Mouse (Mus musculus) MEL (cell line): ENCODE data around the gene Vwde. TPM values are rescaled to one million over a fixed set of nuclear protein-coding genes. Genes with fewer than 3 reads are reported as not detected.

Source experiments
- DNase-seq: peaks from one replicate; pipeline ENCODE4 v3.0.0; 2011; ENCODE audit warnings: low read depth, low spot score
- H3K27ac ChIP-seq: 2 replicates; pipeline ENCODE4 v1.5.1; 2012; ENCODE audit warnings: low read depth, mild to moderate bottlenecking, control low read depth, low read length, moderate library complexity; ENCODE audit not compliant: control insufficient read depth
- H3K27me3 ChIP-seq, 2 experiments: fragments of 150-350 bp in 1 of 2; sonication (generic) in 1 of 2; 2 replicates each; pipeline ENCODE4 v1.6.1; 2012; ENCODE audit warnings: low read length in 2 of 2, mild to moderate bottlenecking in 2 of 2, improper control_type of control experiment in 1 of 2, moderate library complexity in 1 of 2; ENCODE audit not compliant: insufficient read depth in 2 of 2, control insufficient read depth in 1 of 2
- H3K36me3 ChIP-seq, 2 experiments: 2 replicates each; pipeline ENCODE4 v1.6.1; 2012 to 2014; ENCODE audit warnings: low read length in 2 of 2, improper control_type of control experiment in 1 of 2, inconsistent platforms in 1 of 2, mild to moderate bottlenecking in 1 of 2; ENCODE audit not compliant: insufficient read depth in 2 of 2, control insufficient read depth in 1 of 2
- H3K4me1 ChIP-seq, 2 experiments: fragments of 150-350 bp in 1 of 2; sonication (generic) in 1 of 2; 2 replicates each; pipeline ENCODE4 v1.6.1; 2012; ENCODE audit warnings: low read length in 2 of 2, improper control_type of control experiment in 1 of 2, mild to moderate bottlenecking in 1 of 2; ENCODE audit not compliant: insufficient read depth in 2 of 2, control insufficient read depth in 1 of 2
- H3K4me3 ChIP-seq, 2 experiments: fragments of 150-350 bp in 1 of 2; sonication (generic) in 1 of 2; 2 replicates each; pipeline ENCODE4 v1.5.1; 2012; ENCODE audit warnings: low read depth in 2 of 2, low read length in 2 of 2, mild to moderate bottlenecking in 2 of 2, moderate library complexity in 2 of 2, control low read depth in 1 of 2, improper control_type of control experiment in 1 of 2; ENCODE audit not compliant: control insufficient read depth in 1 of 2, insufficient read depth in 1 of 2
- H3K79me2 ChIP-seq: 2 replicates; pipeline ENCODE4 v1.6.1; 2012; ENCODE audit warnings: mild to moderate bottlenecking, low read length, moderate library complexity; ENCODE audit not compliant: control insufficient read depth, poor library complexity, insufficient read depth
- H3K9ac ChIP-seq: 2 replicates; pipeline ENCODE4 v1.6.1; 2012; ENCODE audit warnings: low read depth, mild to moderate bottlenecking, control low read depth, low read length, moderate library complexity; ENCODE audit not compliant: control insufficient read depth, poor library complexity, severe bottlenecking
- H3K9me3 ChIP-seq: fragments of 150-350 bp; sonication (generic); replicated peaks from 2 replicates; pipeline ENCODE4 v1.6.1; 2012; ENCODE audit warnings: mild to moderate bottlenecking, low read length, improper control_type of control experiment, moderate library complexity; ENCODE audit not compliant: insufficient read depth
- BHLHE40 ChIP-seq: IDR thresholded peaks from 2 replicates; pipeline ENCODE4 v1.6.1; 2012; ENCODE audit warnings: low read depth, mild to moderate bottlenecking, inconsistent platforms, low read length, improper control_type of control experiment, borderline replicate concordance
- CHD1 ChIP-seq: IDR thresholded peaks from 2 replicates; pipeline ENCODE4 v1.6.1; 2012; ENCODE audit warnings: low read depth, mild to moderate bottlenecking, inconsistent platforms, low read length, improper control_type of control experiment
- CTCF ChIP-seq, 3 experiments: IDR thresholded peaks in 2 of 3; conservative IDR thresholded peaks in 1 of 3; 2 replicates each; pipeline ENCODE4 v1.5.1; 2011 to 2012; ENCODE audit warnings: low read length in 3 of 3, low read depth in 2 of 3, mild to moderate bottlenecking in 2 of 3, improper control_type of control experiment in 1 of 3, inconsistent platforms in 1 of 3, mixed read lengths in 1 of 3, moderate library complexity in 1 of 3; ENCODE audit not compliant: control insufficient read depth in 1 of 3, insufficient read depth in 1 of 3, poor library complexity in 1 of 3, severe bottlenecking in 1 of 3
- E2F4 ChIP-seq: IDR thresholded peaks from 2 replicates; pipeline ENCODE4 v1.6.1; 2011; ENCODE audit warnings: low read depth, low read length, improper control_type of control experiment, borderline replicate concordance
- ELF1 ChIP-seq: IDR thresholded peaks from 2 replicates; pipeline ENCODE4 v1.6.1; 2014; ENCODE audit warnings: low read depth, mild to moderate bottlenecking, inconsistent platforms, low read length, improper control_type of control experiment, moderate library complexity
- HCFC1 ChIP-seq: IDR thresholded peaks from 2 replicates; pipeline ENCODE4 v1.6.1; 2012; ENCODE audit warnings: low read depth, mild to moderate bottlenecking, inconsistent platforms, low read length, improper control_type of control experiment, moderate library complexity
- MAZ ChIP-seq: IDR thresholded peaks from 2 replicates; pipeline ENCODE4 v1.6.1; 2012; ENCODE audit warnings: low read depth, mild to moderate bottlenecking, inconsistent platforms, low read length, improper control_type of control experiment
- MEF2A ChIP-seq: IDR thresholded peaks from 2 replicates; pipeline ENCODE4 v1.6.1; 2014; ENCODE audit warnings: low read depth, mild to moderate bottlenecking, inconsistent platforms, low read length, improper control_type of control experiment; ENCODE audit not compliant: poor library complexity, insufficient replicate concordance, severe bottlenecking; ENCODE audit errors: extremely low read depth
- POLR2AphosphoS5 ChIP-seq: IDR thresholded peaks from 2 replicates; pipeline ENCODE4 v1.6.1; 2012; ENCODE audit warnings: low read depth, borderline replicate concordance, mild to moderate bottlenecking, inconsistent platforms, low read length, moderate library complexity, mixed read lengths
- RAD21 ChIP-seq: IDR thresholded peaks from 2 replicates; pipeline ENCODE4 v1.6.1; 2011; ENCODE audit warnings: mild to moderate bottlenecking, low read depth, low read length, improper control_type of control experiment
- SIN3A ChIP-seq: IDR thresholded peaks from 2 replicates; pipeline ENCODE4 v1.6.1; 2012; ENCODE audit warnings: low read length, improper control_type of control experiment, inconsistent platforms
- SMC3 ChIP-seq: IDR thresholded peaks from 2 replicates; pipeline ENCODE4 v1.6.1; 2011; ENCODE audit warnings: low read depth, low read length, improper control_type of control experiment
- TAL1 ChIP-seq: IDR thresholded peaks from 2 replicates; pipeline ENCODE4 v1.6.1; 2012; ENCODE audit warnings: mild to moderate bottlenecking, inconsistent platforms, low read length, moderate library complexity, mixed read lengths
- TCF12 ChIP-seq: IDR thresholded peaks from 2 replicates; pipeline ENCODE4 v1.6.1; 2014; ENCODE audit warnings: low read depth, mild to moderate bottlenecking, inconsistent platforms, low read length, improper control_type of control experiment, moderate library complexity
- UBTF ChIP-seq: IDR thresholded peaks from 2 replicates; pipeline ENCODE4 v1.6.1; 2012; ENCODE audit warnings: low read depth, mild to moderate bottlenecking, inconsistent platforms, low read length, improper control_type of control experiment, moderate library complexity, borderline replicate concordance; ENCODE audit not compliant: insufficient read depth
- ZC3H11A ChIP-seq: IDR thresholded peaks from 2 replicates; pipeline ENCODE4 v1.6.1; 2012; ENCODE audit warnings: low read depth, mild to moderate bottlenecking, inconsistent platforms, low read length, improper control_type of control experiment
- ZMIZ1 ChIP-seq: IDR thresholded peaks from 2 replicates; pipeline ENCODE4 v1.6.1; 2012; ENCODE audit warnings: low read depth, mild to moderate bottlenecking, inconsistent platforms, low read length, improper control_type of control experiment, moderate library complexity
- polyA plus RNA-seq, 2 experiments: library from polyadenylated mRNA; stranded (reverse) in 1 of 2; unstranded in 1 of 2; fragments of >175 nt in 1 of 2; fragments of >200 nt in 1 of 2; gene quantifications; 2 replicates each; pipeline versions ENCODE4 v1.2.1 to v1.2.4; 2012; ENCODE audit warnings: low replicate concordance in 2 of 2, low read depth in 1 of 2; ENCODE audit not compliant: insufficient read length in 2 of 2, insufficient read depth in 1 of 2, missing spikeins in 1 of 2
- total RNA-seq: library from RNA; depleted of rRNA; stranded (reverse); fragments of 300-350 nt; gene quantifications from 2 replicates; pipeline ENCODE4 v1.2.3, GENCODE M21; 2012

Gene Vwde
- total and polyA plus RNA-seq, 3 experiments: not detected

GRCm38 (mm10) chr6:13153888-13154697 lies 70.7 kb downstream of the Vwde start:
- DNase-seq: no peak
- Histone ChIP-seq H3K36me3 (no peaks in the 10 kb centered on the region), H3K9me3 (no peaks in the 10 kb centered on the region), H3K9ac (no peak overlapping the region), H3K27ac (no peak overlapping the region), H3K4me1 (no peaks in the 10 kb centered on the region), H3K4me3 (no peak overlapping the region), H3K27me3 (no peaks in the 10 kb centered on the region), H3K79me2 (no peaks in the 10 kb centered on the region)
- TF ChIP-seq HCFC1 (no peak), POLR2AphosphoS5 (peak; percentile 65; the same call in 1 of the 2 replicates), MAZ (no peak), SMC3 (no peak)

- TF ChIP-seq CTCF (IDR thresholded peaks at IDR 0.05 in 2 of 3, conservative IDR thresholded peaks at IDR 0.05 in 1 of 3; ENCODE audit: control insufficient read depth in 1 of 3, insufficient read depth in 1 of 3, low read depth in 2 of 3, low read length in 3 of 3, poor library complexity in 1 of 3, severe bottlenecking in 1 of 3): peak in 2 of 3 experiments; percentile 34 to 74; a peak in 3 of 6 replicates
- no peak for TF ChIP-seq E2F4
- TF ChIP-seq MEF2A: no peak
- TF ChIP-seq RAD21: peak; percentile 82
- peak; percentile 48 for TF ChIP-seq ZC3H11A
- TF ChIP-seq SMC3: peak; percentile 81
These were observed 72.6 kb downstream of the Vwde start for GRCm38 (mm10) chr6:13152062-13152640.

DNA sequence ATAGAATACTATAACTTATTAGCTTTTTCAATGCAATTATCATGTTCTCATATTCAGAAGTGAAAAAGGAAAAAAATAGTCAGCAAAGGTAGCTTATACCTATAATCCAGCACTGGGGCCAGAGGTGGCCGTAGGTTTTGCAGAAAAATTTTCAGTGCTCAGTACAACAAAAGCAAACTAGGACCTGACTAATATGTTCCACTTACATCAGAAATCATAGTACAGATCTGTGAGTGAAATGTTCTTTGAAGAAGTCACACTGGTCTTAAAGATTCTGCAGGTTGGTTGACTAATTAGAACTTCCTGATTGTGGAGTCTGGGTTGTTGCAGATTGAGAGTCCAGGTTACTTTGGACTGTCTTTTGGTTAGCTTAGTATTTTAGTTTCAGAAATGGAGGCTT lies 87.5 kb downstream of the Vwde start:
- Histone ChIP-seq H3K9me3 (no peaks in the 10 kb centered on the region), H3K4me1 (no peaks in the 10 kb centered on the region), H3K9ac (no peak overlapping the region), H3K27ac (no peak overlapping the region), H3K36me3 (no peaks in the 10 kb centered on the region), H3K27me3 (no peaks in the 10 kb centered on the region), H3K79me2 (no peaks in the 10 kb centered on the region), H3K4me3 (no peak overlapping the region)
- TF ChIP-seq ZMIZ1: no peak
- TF ChIP-seq UBTF: no peak
- no peak for TF ChIP-seq SIN3A
- no peak for TF ChIP-seq TCF12
- TF ChIP-seq TAL1: no peak
- TF ChIP-seq CHD1: no peak
- no peak for TF ChIP-seq BHLHE40
- no peak for TF ChIP-seq ELF1
- no peak for DNase-seq

More at GRCm38 (mm10) chr6:13152062-13152640, 72.6 kb downstream of the Vwde start:
- Histone ChIP-seq H3K27me3 (no peaks in the 10 kb centered on the region), H3K79me2 (no peaks in the 10 kb centered on the region), H3K4me3 (no peak overlapping the region), H3K36me3 (no peaks in the 10 kb centered on the region), H3K27ac (no peak overlapping the region), H3K9me3 (no peaks in the 10 kb centered on the region), H3K9ac (no peak overlapping the region), H3K4me1 (no peaks in the 10 kb centered on the region)
- DNase-seq: peak; percentile 53
